Mouse (Mus musculus): Measurements from ENCODE around the gene Gemin6. TPM values are rescaled to one million over a fixed set of nuclear protein-coding genes. Genes with fewer than 3 reads are reported as not detected.
"Not testable (repeated sequence)": the region's sequence is repeated elsewhere in the genome, so short reads cannot be mapped to it uniquely, and the experiment has no call there.

The Gemin6 gene
- polyA plus RNA-seq (2014; fragmentation: Nextera tagmentation; extraction: Ambion mirVana) = 19.4 and 20.9 TPM in 2 replicates

DNA sequence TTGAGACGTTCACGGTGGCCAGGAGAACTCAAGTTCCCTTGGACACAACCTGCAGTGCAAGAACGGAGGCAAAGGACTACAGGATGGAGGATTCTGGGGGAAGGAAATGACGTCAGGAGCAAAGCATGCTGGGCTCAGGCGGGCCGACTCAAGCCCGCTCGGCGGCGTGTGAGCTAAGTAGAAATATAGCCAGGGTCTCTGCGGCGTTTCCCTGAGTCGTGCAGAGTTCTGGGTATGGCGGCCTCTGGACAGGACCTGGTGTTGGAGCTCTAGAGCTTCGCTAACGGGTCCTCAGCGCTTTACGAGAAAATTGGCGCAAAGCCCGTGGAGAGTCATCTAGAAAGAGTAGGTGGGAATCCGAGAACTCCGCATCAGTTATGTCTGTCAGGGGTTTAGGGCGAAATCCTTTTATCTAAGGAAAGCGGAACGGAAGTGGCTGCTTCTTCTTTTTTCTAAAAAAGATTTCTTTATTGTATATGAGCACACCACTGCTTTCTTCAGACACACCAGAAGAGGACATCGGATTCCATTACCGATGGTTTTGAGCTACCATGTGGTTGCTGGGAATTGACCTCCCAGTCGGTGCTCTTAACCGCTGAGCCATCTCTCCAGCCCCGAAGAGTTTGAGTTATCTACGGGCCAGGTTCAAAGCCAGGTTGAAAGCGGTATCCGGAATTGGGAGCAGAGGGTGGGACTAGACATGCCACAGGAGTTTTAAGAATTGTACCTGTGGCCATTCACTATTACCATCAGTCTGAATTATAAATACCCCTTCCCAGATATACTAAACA is at the start of gene Gemin6:
Gene Gemin6 (plus strand): TSS at position 116 of the 791 bp plus-strand sequence.
- ATAC-seq (ENCODE audit: low FRiP score) = peak; percentile 97
- Histone ChIP-seq H3K4me1 (replicated peaks; ENCODE audit: control insufficient read depth, insufficient read depth, low read length) (0 out of 2 replicates have a peak, but pooled peaks cover 8% of the 10 kb centered on the region), H3K36me3 (replicated peaks; ENCODE audit: control insufficient read depth, insufficient read depth) (no peaks in the 10 kb centered on the region), H3K9me3 (ENCODE audit: control insufficient read depth, low read length) (no peaks in the 10 kb centered on the region), H3K4me3 (replicated peaks; ENCODE audit: low read length) (peak within 1 kb of the TSS; percentile 55), H3K9ac (peak within 1 kb of the TSS; percentile 60), H3K27ac (peak within 1 kb of the TSS; percentile 87), H3K4me2 (replicated peaks) (peak within 1 kb of the TSS; percentile 84), H3K27me3 (ENCODE audit: control insufficient read depth, insufficient read depth, low read length) (no peaks in the 10 kb centered on the region)
- DNase-seq (ENCODE audit: low spot score) = peak; percentile 93
- under 1% methylated on average over 33 of the region's 33 CpGs for WGBS

DNA sequence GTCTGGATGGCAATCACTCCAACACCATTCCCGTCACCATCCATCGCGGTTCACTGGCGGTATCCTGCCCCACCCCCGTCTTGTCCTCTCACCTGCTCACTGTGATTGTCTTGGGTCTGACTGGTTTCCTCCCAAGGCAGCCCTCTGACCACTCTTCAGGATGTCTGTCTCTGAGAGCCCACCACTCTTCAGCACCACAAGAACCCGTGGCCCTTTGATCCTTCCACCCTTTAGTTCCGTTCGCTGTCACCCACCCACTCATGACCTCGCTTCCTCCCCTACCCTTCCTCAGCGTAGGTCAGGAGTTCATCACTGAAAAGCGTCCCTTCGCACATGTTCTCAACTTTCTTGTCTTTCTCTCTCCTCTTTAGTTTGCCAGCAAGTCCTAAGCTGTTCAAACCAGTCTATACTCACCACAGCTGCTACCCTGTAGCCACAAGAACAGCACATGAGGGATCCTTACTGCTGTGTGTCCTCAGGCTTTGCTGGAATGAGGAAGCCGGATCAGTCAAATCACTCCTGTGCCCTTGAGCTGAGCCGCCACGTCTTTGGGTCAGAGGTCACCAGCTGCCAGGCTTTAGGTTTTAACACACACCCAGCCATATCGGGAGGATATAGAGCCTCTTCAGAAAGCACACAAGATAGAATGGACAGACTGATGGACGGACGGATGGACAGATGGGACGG is 49.4 kb upstream of the Gemin6 start:
- ATAC-seq (ENCODE audit: low FRiP score) (no peak), DNase-seq (ENCODE audit: low spot score) (no peak)
- Histone ChIP-seq H3K27me3 (ENCODE audit: control insufficient read depth, insufficient read depth, low read length) (no peaks in the 10 kb centered on the region), H3K4me1 (replicated peaks; ENCODE audit: control insufficient read depth, insufficient read depth, low read length) (no peaks in the 10 kb centered on the region), H3K36me3 (replicated peaks; ENCODE audit: control insufficient read depth, insufficient read depth) (no peaks in the 10 kb centered on the region), H3K9me3 (ENCODE audit: control insufficient read depth, low read length) (no peaks in the 10 kb centered on the region), H3K27ac (no peak overlapping the region), H3K4me3 (replicated peaks; ENCODE audit: low read length) (no peak overlapping the region), H3K9ac (no peak overlapping the region), H3K4me2 (replicated peaks) (no peak overlapping the region)
- WGBS = 79% methylated on average over 19 of the region's 19 CpGs

DNA sequence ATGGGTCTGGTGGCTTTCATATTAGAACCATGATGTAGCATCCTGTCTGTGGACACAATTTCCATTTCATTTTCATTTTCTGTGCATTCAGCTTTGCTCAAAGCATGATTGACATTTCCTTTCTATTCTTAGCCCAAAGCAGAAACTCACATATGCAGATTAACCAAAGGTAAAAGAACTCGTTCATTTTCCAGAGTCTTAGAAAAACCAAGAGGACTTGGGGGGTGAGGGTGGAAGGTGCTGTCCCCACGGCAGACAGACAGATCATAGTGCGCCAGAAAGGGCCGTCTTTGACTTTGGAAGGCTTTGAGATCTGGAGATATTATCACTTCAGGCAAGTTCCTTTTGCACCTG is 48.9 kb upstream of the Gemin6 start:
- H3K36me3 ChIP-seq (replicated peaks; ENCODE audit: control insufficient read depth, insufficient read depth) = no peaks in the 10 kb centered on the region
- no peak for ATAC-seq (ENCODE audit: low FRiP score)
- 67% methylated on average over 4 of the region's 4 CpGs for WGBS

DNA sequence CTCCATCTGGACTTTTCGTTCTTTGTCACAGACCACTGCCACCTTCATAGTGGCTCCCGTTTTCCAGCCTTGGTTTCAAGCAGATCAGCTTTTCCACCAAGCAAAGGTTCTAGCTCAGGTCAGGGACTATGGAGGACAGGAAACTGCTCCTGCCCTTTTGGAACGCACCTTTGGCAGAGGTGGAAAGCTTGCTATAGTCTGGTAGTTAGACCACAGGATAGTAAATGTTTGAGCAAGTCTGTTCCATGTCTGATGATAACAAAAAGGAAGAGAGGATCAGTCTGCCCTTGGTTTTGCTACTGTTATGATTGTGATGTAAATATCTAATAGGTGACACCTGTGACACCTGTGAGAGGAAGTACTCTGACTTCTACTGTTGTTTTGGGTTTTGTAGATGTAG is 48.3 kb upstream of the Gemin6 start:
- Histone ChIP-seq H3K36me3 (replicated peaks; ENCODE audit: control insufficient read depth, insufficient read depth) (no peaks in the 10 kb centered on the region), H3K9ac (no peak overlapping the region), H3K27ac (no peak overlapping the region), H3K4me2 (replicated peaks) (no peak overlapping the region), H3K4me3 (replicated peaks; ENCODE audit: low read length) (no peak overlapping the region), H3K4me1 (replicated peaks; ENCODE audit: control insufficient read depth, insufficient read depth, low read length) (no peaks in the 10 kb centered on the region), H3K27me3 (ENCODE audit: control insufficient read depth, insufficient read depth, low read length) (no peaks in the 10 kb centered on the region), H3K9me3 (ENCODE audit: control insufficient read depth, low read length) (no peaks in the 10 kb centered on the region)
- DNase-seq (ENCODE audit: low spot score) (no peak), ATAC-seq (ENCODE audit: low FRiP score) (no peak)
- 82% methylated on average over 3 of the region's 3 CpGs for WGBS

More for the DNA sequence above, 48.9 kb upstream of the Gemin6 start:
- Histone ChIP-seq H3K27me3 (ENCODE audit: control insufficient read depth, insufficient read depth, low read length) (no peaks in the 10 kb centered on the region), H3K9ac (no peak overlapping the region), H3K4me3 (replicated peaks; ENCODE audit: low read length) (no peak overlapping the region), H3K27ac (no peak overlapping the region), H3K4me1 (replicated peaks; ENCODE audit: control insufficient read depth, insufficient read depth, low read length) (no peaks in the 10 kb centered on the region), H3K4me2 (replicated peaks) (no peak overlapping the region), H3K9me3 (ENCODE audit: control insufficient read depth, low read length) (no peaks in the 10 kb centered on the region)
- no peak for DNase-seq (ENCODE audit: low spot score)

DNA sequence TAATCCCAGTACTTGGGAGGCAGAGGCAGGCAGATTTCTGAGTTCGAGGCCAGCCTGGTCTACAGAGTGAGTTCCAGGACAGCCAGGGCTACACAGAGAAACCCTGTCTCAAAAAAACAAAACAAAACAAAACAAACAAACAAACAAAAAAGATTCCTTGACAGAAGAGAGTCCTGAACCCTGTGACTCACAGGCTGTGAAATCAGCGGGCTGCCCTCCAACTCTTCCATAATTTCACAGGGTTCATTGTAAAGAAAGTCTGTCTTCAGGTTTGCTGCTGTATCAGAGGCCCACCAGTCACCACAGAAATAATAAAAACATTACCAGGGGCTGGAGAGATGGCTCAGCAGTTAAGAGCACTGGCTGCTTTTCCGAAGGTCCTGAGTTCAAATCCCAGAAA is 45.4 kb upstream of the Gemin6 start:
- not testable (repeated sequence) for H3K27ac ChIP-seq; H3K4me2 ChIP-seq (replicated peaks); H3K4me1 ChIP-seq (replicated peaks; ENCODE audit: control insufficient read depth, insufficient read depth, low read length); ATAC-seq (ENCODE audit: low FRiP score); H3K36me3 ChIP-seq (replicated peaks; ENCODE audit: control insufficient read depth, insufficient read depth); H3K4me3 ChIP-seq (replicated peaks; ENCODE audit: low read length); DNase-seq (ENCODE audit: low spot score); H3K27me3 ChIP-seq (ENCODE audit: control insufficient read depth, insufficient read depth, low read length); H3K9me3 ChIP-seq (ENCODE audit: control insufficient read depth, low read length); H3K9ac ChIP-seq
- WGBS = 95% methylated on average over 3 of the region's 3 CpGs

DNA sequence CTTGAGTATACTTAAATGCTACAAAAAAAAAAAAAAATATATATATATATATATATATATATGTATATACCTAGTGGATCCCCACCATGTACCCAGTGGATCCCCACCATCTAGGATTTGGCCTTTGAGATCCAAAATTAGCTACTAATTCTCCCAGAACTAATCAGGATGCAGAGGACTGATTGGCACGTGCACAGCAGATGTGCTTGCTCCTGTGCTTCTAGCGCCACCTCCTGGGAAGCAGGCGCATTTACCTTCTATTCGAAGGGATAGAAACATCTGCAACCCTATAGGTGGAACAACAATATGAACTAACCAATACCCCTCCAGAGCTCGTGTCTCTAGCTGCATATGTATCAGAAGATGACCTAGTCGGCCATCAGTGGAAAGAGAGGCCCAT is 44.3 kb upstream of the Gemin6 start:
- Histone ChIP-seq H3K9me3 (ENCODE audit: control insufficient read depth, low read length) (no peaks in the 10 kb centered on the region), H3K27ac (no peak overlapping the region), H3K4me1 (replicated peaks; ENCODE audit: control insufficient read depth, insufficient read depth, low read length) (no peaks in the 10 kb centered on the region), H3K27me3 (ENCODE audit: control insufficient read depth, insufficient read depth, low read length) (no peaks in the 10 kb centered on the region), H3K4me2 (replicated peaks) (no peak overlapping the region), H3K36me3 (replicated peaks; ENCODE audit: control insufficient read depth, insufficient read depth) (no peaks in the 10 kb centered on the region), H3K9ac (no peak overlapping the region), H3K4me3 (replicated peaks; ENCODE audit: low read length) (no peak overlapping the region)
- peak; percentile 84 for DNase-seq (ENCODE audit: low spot score)
- WGBS = under 1% methylated on average over 6 of the region's 6 CpGs
- ATAC-seq (ENCODE audit: low FRiP score) = peak; percentile 90

DNA sequence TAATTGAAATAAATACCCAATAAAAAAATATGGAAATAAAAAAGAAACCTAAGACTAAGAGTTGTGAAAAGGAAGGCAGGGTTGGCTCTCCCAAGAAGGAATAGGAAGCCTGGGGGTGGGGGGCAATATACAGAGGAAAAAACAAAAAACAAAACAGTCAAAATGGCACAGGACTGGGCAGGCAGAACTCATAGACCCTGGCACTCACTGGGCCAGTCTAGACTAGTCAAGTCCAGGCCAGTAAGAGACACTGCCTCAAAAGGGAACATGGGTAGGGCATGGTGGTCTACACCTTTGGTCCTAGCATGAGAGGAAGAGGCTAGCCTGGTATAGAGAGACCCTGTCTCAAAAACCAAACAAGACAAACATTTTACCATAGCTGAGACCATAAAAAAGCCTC is 43.8 kb upstream of the Gemin6 start:
- Histone ChIP-seq H3K36me3 (replicated peaks; ENCODE audit: control insufficient read depth, insufficient read depth) (no peaks in the 10 kb centered on the region), H3K9ac (no peak overlapping the region), H3K27ac (no peak overlapping the region), H3K4me1 (replicated peaks; ENCODE audit: control insufficient read depth, insufficient read depth, low read length) (no peaks in the 10 kb centered on the region), H3K27me3 (ENCODE audit: control insufficient read depth, insufficient read depth, low read length) (no peaks in the 10 kb centered on the region), H3K4me3 (replicated peaks; ENCODE audit: low read length) (no peak overlapping the region), H3K9me3 (ENCODE audit: control insufficient read depth, low read length) (no peaks in the 10 kb centered on the region), H3K4me2 (replicated peaks) (no peak overlapping the region)
- ATAC-seq (ENCODE audit: low FRiP score) = peak; percentile 32; the same call in 1 of the 2 replicates
- no peak for DNase-seq (ENCODE audit: low spot score)

DNA sequence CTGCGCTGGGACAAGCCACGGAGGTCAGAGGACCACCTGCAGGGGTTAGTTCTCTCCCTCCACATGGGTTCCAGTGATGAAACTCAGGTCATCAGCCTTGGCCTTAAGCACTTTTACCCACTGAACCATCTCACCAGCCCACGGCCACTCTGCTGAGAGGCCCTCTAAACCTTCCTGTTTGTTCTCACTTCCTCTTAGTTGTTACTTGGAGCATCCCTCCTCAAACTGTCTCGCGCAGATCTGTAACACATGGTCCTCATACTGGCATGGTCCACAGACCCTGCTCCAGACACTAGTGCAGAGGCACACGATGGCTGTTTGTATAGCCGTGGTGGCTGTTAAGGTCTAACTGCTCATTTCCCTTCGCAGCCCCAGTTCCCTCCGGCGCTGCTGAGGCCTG is 40.6 kb upstream of the Gemin6 start:
- H3K9ac ChIP-seq = no peak overlapping the region
- no peak overlapping the region for H3K27ac ChIP-seq
- 83% methylated on average over 10 of the region's 10 CpGs for WGBS

DNA sequence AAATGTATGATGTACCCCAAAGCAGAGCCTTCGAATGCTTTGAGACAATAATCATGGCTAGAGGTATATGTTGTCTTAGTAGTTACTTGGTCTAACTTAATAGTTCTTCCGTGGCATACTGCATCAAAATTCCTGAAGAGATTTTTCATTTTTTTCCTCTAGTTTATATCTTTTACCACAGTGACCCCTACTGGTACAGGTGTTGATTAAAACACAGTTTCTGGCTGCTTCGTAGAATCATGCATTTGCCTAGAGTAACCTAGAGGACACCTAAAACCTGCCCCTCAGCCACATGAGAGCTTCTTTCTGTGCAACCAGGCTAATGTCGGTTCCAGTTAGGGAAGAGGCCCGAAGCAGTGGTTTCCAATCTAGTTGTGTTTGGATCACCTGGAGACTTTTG is 31.2 kb upstream of the Gemin6 start:
- ATAC-seq (ENCODE audit: low FRiP score) = no peak
- no peaks in the 10 kb centered on the region for H3K4me1 ChIP-seq (replicated peaks; ENCODE audit: control insufficient read depth, insufficient read depth, low read length)
- 75% methylated on average over 5 of the region's 5 CpGs for WGBS
- no peaks in the 10 kb centered on the region for H3K27me3 ChIP-seq (ENCODE audit: control insufficient read depth, insufficient read depth, low read length)
- peak; percentile 73 for DNase-seq (ENCODE audit: low spot score)
- no peaks in the 10 kb centered on the region for H3K9me3 ChIP-seq (ENCODE audit: control insufficient read depth, low read length)
- H3K27ac ChIP-seq = no peak overlapping the region
- H3K36me3 ChIP-seq (replicated peaks; ENCODE audit: control insufficient read depth, insufficient read depth) = peaks cover 34% of the 10 kb centered on the region
- no peak overlapping the region for H3K9ac ChIP-seq
- no peak overlapping the region for H3K4me3 ChIP-seq (replicated peaks; ENCODE audit: low read length)
- H3K4me2 ChIP-seq (replicated peaks) = no peak overlapping the region

More for the DNA sequence above, 40.6 kb upstream of the Gemin6 start:
- Histone ChIP-seq H3K27me3 (ENCODE audit: control insufficient read depth, insufficient read depth, low read length) (no peaks in the 10 kb centered on the region), H3K9me3 (ENCODE audit: control insufficient read depth, low read length) (no peaks in the 10 kb centered on the region), H3K4me2 (replicated peaks) (no peak overlapping the region), H3K4me1 (replicated peaks; ENCODE audit: control insufficient read depth, insufficient read depth, low read length) (no peaks in the 10 kb centered on the region), H3K4me3 (replicated peaks; ENCODE audit: low read length) (no peak overlapping the region), H3K36me3 (replicated peaks; ENCODE audit: control insufficient read depth, insufficient read depth) (no peaks in the 10 kb centered on the region)
- DNase-seq (ENCODE audit: low spot score) (no peak), ATAC-seq (ENCODE audit: low FRiP score) (no peak)
